Mouse (Mus musculus): ENCODE measurements around the gene Smpd3. TPM values are rescaled to one million over a fixed set of nuclear protein-coding genes. Genes with fewer than 3 reads are reported as not detected.

The Smpd3 gene
- polyA plus RNA-seq, 1 experiment from 2014 or later = 55.0 TPM

DNA sequence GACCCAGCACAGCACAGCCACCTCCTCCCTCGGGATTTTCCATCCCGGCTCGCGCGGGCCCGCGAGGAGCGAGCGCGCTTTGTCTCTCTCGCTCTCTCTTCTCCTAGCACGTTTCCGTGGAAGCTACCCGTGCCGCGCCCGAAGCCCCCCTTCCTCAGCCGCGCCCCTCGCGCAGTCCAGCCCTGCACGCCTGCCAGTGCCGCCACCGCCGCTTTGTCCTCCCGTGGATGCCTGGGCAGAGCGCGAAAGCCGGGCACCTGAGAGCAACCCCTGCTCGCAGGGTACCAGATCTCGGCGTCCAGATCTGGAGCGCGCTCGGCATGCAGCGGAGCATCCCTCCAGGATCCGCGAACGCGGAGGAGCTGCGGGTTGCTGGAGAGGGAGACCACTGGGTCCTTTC, 1.2 kb downstream of the Smpd3 start:
- peak; percentile 44 for ATAC-seq
- peak overlapping the region; percentile 58 for H3K4me2 ChIP-seq (ENCODE audit: low read length)
- H3K4me3 ChIP-seq (ENCODE audit: low read length) = peak overlapping the region; percentile 63
- H3K27ac ChIP-seq (ENCODE audit: low read depth, low read length) = peak overlapping the region; percentile 89
- H3K4me1 ChIP-seq (ENCODE audit: control insufficient read depth, insufficient read depth, low read depth, low read length) = peaks cover 17% of the 10 kb centered on the region
- H3K36me3 ChIP-seq (ENCODE audit: control insufficient read depth, insufficient read depth, low read length) = no peaks in the 10 kb centered on the region
- H3K27me3 ChIP-seq (replicated peaks; ENCODE audit: control insufficient read depth, insufficient read depth, low read length) = no peaks in the 10 kb centered on the region
- under 1% methylated on average over 27 of the region's 41 CpGs for WGBS
- H3K9ac ChIP-seq (ENCODE audit: low read depth, low read length) = peak overlapping the region; percentile 82
- H3K9me3 ChIP-seq (ENCODE audit: control insufficient read depth, low read length) = no peaks in the 10 kb centered on the region

DNA sequence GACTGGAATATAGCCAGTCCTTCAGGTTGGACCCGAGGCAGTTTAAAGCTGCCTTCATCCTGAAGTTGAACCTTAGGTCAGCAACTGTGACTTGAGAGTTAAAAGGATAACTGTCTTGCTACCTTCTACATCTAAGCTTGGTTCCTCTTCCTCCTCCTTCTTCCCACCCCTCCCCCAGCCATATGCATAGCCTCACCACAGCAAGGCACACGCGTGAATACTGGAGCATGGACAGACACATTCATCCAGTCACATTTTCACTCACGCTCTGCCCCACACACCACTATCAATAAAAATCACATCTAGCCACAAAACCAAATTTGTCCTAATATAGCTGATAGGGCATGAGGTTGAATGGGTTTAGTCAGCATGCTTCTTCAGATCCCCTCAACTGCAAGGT, 1.8 kb downstream of the Smpd3 start:
- H3K4me1 ChIP-seq (ENCODE audit: control insufficient read depth, insufficient read depth, low read depth, low read length) = peaks cover 17% of the 10 kb centered on the region
- peak overlapping the region; percentile 58 for H3K4me2 ChIP-seq (ENCODE audit: low read length)
- peak overlapping the region; percentile 63 for H3K4me3 ChIP-seq (ENCODE audit: low read length)
- no peaks in the 10 kb centered on the region for H3K36me3 ChIP-seq (ENCODE audit: control insufficient read depth, insufficient read depth, low read length)
- H3K27ac ChIP-seq (ENCODE audit: low read depth, low read length) = peak overlapping the region; percentile 89
- no peak for ATAC-seq
- no peaks in the 10 kb centered on the region for H3K9me3 ChIP-seq (ENCODE audit: control insufficient read depth, low read length)
- H3K9ac ChIP-seq (ENCODE audit: low read depth, low read length) = peak overlapping the region; percentile 82
- no peaks in the 10 kb centered on the region for H3K27me3 ChIP-seq (replicated peaks; ENCODE audit: control insufficient read depth, insufficient read depth, low read length)
- 44% methylated on average over 4 of the region's 4 CpGs for WGBS

DNA sequence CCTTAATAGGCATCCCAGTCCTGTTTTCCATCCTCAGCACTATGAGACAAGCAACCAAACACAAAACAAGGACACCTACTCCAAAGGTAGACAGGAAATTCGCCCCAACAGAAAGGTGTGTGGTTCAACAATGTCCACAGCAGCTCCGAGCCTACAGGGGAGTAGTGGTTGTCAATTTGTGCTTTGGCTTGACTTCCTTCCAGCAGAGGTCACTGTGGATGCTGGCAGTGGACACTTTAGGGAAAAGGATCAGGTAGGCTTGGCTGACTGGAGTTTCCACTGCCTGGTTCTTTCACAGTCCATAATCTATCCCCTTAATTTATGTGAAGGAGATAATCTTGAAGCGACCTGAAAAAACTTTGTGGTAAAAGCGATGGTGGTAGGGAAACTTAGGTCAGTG, 2.6 kb downstream of the Smpd3 start:
- Histone ChIP-seq H3K9ac (ENCODE audit: low read depth, low read length) (no peak overlapping the region), H3K27ac (ENCODE audit: low read depth, low read length) (no peak overlapping the region), H3K4me3 (ENCODE audit: low read length) (peak overlapping the region; percentile 63), H3K9me3 (ENCODE audit: control insufficient read depth, low read length) (no peaks in the 10 kb centered on the region), H3K27me3 (replicated peaks; ENCODE audit: control insufficient read depth, insufficient read depth, low read length) (no peaks in the 10 kb centered on the region), H3K4me1 (ENCODE audit: control insufficient read depth, insufficient read depth, low read depth, low read length) (peaks cover 17% of the 10 kb centered on the region), H3K36me3 (ENCODE audit: control insufficient read depth, insufficient read depth, low read length) (no peaks in the 10 kb centered on the region), H3K4me2 (ENCODE audit: low read length) (peak overlapping the region; percentile 58)
- WGBS = 57% methylated on average over 4 of the region's 4 CpGs
- no peak for ATAC-seq

DNA sequence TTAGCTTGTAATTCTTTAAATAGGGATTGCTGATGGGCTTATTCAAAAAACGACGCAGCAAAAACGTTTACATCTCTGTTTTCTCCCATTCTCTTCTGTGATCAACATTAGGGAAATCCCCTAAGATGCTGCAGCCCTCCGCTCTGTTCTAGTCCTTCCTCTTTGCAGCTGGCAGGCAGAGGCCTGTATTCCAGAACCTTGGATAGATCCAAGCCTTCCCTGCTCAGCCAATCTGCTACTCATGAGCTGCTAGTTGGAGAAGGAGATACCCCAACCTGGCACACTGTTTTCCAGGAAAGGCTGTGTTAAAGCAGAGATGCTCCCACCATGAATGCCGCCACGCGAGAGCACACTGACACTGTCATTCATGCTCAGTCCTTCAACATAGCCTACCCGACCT, 4.4 kb downstream of the Smpd3 start:
- no peak for ATAC-seq
- 48% methylated on average over 8 of the region's 8 CpGs for WGBS
- no peak overlapping the region for H3K4me2 ChIP-seq (ENCODE audit: low read length)

GRCm38 (mm10) chr8:106332498-106332897, 5.3 kb downstream of the Smpd3 start:
- no peaks in the 10 kb centered on the region for H3K9me3 ChIP-seq (ENCODE audit: control insufficient read depth, low read length)
- H3K4me1 ChIP-seq (ENCODE audit: control insufficient read depth, insufficient read depth, low read depth, low read length) = peaks cover 13% of the 10 kb centered on the region
- no peak overlapping the region for H3K4me3 ChIP-seq (ENCODE audit: low read length)
- no peak overlapping the region for H3K27ac ChIP-seq (ENCODE audit: low read depth, low read length)
- ATAC-seq = no peak
- H3K4me2 ChIP-seq (ENCODE audit: low read length) = no peak overlapping the region
- H3K36me3 ChIP-seq (ENCODE audit: control insufficient read depth, insufficient read depth, low read length) = no peaks in the 10 kb centered on the region
- no peak overlapping the region for H3K9ac ChIP-seq (ENCODE audit: low read depth, low read length)
- H3K27me3 ChIP-seq (replicated peaks; ENCODE audit: control insufficient read depth, insufficient read depth, low read length) = no peaks in the 10 kb centered on the region
- 79% methylated on average over 4 of the region's 4 CpGs for WGBS

More for the DNA sequence above, 4.4 kb downstream of the Smpd3 start:
- no peaks in the 10 kb centered on the region for H3K27me3 ChIP-seq (replicated peaks; ENCODE audit: control insufficient read depth, insufficient read depth, low read length)
- H3K4me1 ChIP-seq (ENCODE audit: control insufficient read depth, insufficient read depth, low read depth, low read length) = peaks cover 13% of the 10 kb centered on the region
- no peak overlapping the region for H3K4me3 ChIP-seq (ENCODE audit: low read length)
- H3K9me3 ChIP-seq (ENCODE audit: control insufficient read depth, low read length) = no peaks in the 10 kb centered on the region
- no peaks in the 10 kb centered on the region for H3K36me3 ChIP-seq (ENCODE audit: control insufficient read depth, insufficient read depth, low read length)
- H3K9ac ChIP-seq (ENCODE audit: low read depth, low read length) = no peak overlapping the region
- H3K27ac ChIP-seq (ENCODE audit: low read depth, low read length) = no peak overlapping the region

DNA sequence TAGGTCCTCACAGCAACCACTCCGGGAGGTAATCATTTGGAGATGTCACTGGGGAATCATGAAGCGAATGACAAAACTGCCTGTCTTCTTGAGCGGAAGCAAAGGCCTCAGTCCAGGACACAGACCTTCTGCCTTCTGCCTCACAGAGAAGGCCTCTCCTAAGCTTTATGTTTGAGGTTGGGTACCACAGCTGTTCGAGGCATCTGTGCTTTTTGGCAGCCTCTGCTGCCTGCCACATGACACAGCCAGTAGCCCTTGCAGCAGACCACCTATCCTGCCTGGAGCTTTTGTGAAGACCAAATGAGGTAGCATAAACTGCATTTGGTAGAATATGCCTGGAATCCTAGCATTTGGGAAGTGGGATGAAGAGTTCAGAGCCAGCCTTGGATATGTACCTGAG, 11.2 kb downstream of the Smpd3 start:
- Histone ChIP-seq H3K27me3 (replicated peaks; ENCODE audit: control insufficient read depth, insufficient read depth, low read length) (no peaks in the 10 kb centered on the region), H3K36me3 (ENCODE audit: control insufficient read depth, insufficient read depth, low read length) (no peaks in the 10 kb centered on the region), H3K4me3 (ENCODE audit: low read length) (no peak overlapping the region), H3K9ac (ENCODE audit: low read depth, low read length) (no peak overlapping the region), H3K4me1 (ENCODE audit: control insufficient read depth, insufficient read depth, low read depth, low read length) (peaks cover 5% of the 10 kb centered on the region), H3K4me2 (ENCODE audit: low read length) (no peak overlapping the region), H3K9me3 (ENCODE audit: control insufficient read depth, low read length) (no peaks in the 10 kb centered on the region), H3K27ac (ENCODE audit: low read depth, low read length) (no peak overlapping the region)
- 49% methylated on average over 4 of the region's 4 CpGs for WGBS
- peak; percentile 63; the same call in 1 of the 2 replicates for ATAC-seq

GRCm38 (mm10) chr8:106321434-106321833, 16.4 kb downstream of the Smpd3 start:
- ATAC-seq = no peak
- H3K27me3 ChIP-seq (replicated peaks; ENCODE audit: control insufficient read depth, insufficient read depth, low read length) = no peaks in the 10 kb centered on the region
- H3K4me3 ChIP-seq (ENCODE audit: low read length) = no peak overlapping the region
- H3K9ac ChIP-seq (ENCODE audit: low read depth, low read length) = no peak overlapping the region
- WGBS = 77% methylated on average over 7 of the region's 7 CpGs
- H3K4me2 ChIP-seq (ENCODE audit: low read length) = no peak overlapping the region
- no peaks in the 10 kb centered on the region for H3K36me3 ChIP-seq (ENCODE audit: control insufficient read depth, insufficient read depth, low read length)
- peaks cover 14% of the 10 kb centered on the region for H3K4me1 ChIP-seq (ENCODE audit: control insufficient read depth, insufficient read depth, low read depth, low read length)
- H3K27ac ChIP-seq (ENCODE audit: low read depth, low read length) = no peak overlapping the region
- H3K9me3 ChIP-seq (ENCODE audit: control insufficient read depth, low read length) = no peaks in the 10 kb centered on the region

DNA sequence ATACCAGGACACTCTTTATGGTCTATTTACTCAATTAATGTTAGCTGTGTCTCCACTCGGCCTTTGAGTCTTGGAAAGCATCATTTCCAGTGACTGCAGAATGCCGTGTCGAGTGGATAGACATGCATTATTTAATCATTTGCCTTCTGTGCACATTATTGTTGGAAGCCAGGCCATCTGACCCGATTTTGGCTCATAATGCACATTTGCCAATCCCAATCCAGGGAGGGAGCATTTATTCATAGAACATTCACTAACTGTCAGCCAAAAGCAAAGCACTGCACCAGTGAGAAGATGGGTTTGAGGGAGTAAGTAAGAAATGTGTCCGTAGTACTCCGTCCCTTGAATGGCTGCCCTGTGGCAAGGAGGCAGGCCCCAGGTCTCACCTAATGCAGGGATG, 17.8 kb downstream of the Smpd3 start:
- ATAC-seq = no peak
- H3K27me3 ChIP-seq (replicated peaks; ENCODE audit: control insufficient read depth, insufficient read depth, low read length) = no peaks in the 10 kb centered on the region
- H3K27ac ChIP-seq (ENCODE audit: low read depth, low read length) = no peak overlapping the region
- peaks cover 14% of the 10 kb centered on the region for H3K4me1 ChIP-seq (ENCODE audit: control insufficient read depth, insufficient read depth, low read depth, low read length)
- no peak overlapping the region for H3K4me3 ChIP-seq (ENCODE audit: low read length)
- no peak overlapping the region for H3K4me2 ChIP-seq (ENCODE audit: low read length)
- 48% methylated on average over 6 of the region's 6 CpGs for WGBS
- no peak overlapping the region for H3K9ac ChIP-seq (ENCODE audit: low read depth, low read length)
- H3K9me3 ChIP-seq (ENCODE audit: control insufficient read depth, low read length) = no peaks in the 10 kb centered on the region
- H3K36me3 ChIP-seq (ENCODE audit: control insufficient read depth, insufficient read depth, low read length) = no peaks in the 10 kb centered on the region

- Histone ChIP-seq H3K4me3 (ENCODE audit: low read length) (no peak overlapping the region), H3K9ac (ENCODE audit: low read depth, low read length) (no peak overlapping the region), H3K4me2 (ENCODE audit: low read length) (no peak overlapping the region), H3K27ac (ENCODE audit: low read depth, low read length) (no peak overlapping the region), H3K4me1 (ENCODE audit: control insufficient read depth, insufficient read depth, low read depth, low read length) (peaks cover 9% of the 10 kb centered on the region; the same call in 1 of the 2 replicates), H3K9me3 (ENCODE audit: control insufficient read depth, low read length) (no peaks in the 10 kb centered on the region), H3K36me3 (ENCODE audit: control insufficient read depth, insufficient read depth, low read length) (no peaks in the 10 kb centered on the region), H3K27me3 (replicated peaks; ENCODE audit: control insufficient read depth, insufficient read depth, low read length) (no peaks in the 10 kb centered on the region)
- no peak for ATAC-seq
- WGBS = 81% methylated on average over 4 of the region's 4 CpGs
Observed at GRCm38 (mm10) chr8:106317091-106317490, 20.7 kb downstream of the Smpd3 start.

DNA sequence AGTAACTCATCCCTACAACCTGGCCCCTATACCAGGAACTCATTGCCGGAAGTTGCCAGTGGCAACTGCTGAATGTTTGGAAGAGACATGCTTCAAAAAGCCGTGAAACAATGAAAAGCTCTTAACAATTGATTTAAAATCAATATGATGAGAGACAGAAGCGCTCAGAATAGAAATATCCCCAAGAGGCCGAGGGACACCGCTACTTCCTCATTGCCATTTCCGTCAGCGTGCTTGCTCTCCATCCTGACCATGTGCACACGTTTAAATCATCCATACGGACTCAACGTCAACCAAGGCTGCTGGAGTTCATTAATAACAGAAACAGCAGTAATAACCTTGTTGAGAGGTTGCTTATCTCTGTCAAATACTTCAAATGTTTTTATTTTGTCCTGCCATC, 21.3 kb downstream of the Smpd3 start:
- Histone ChIP-seq H3K4me3 (ENCODE audit: low read length) (no peak overlapping the region), H3K4me1 (ENCODE audit: control insufficient read depth, insufficient read depth, low read depth, low read length) (peaks cover 9% of the 10 kb centered on the region; the same call in 1 of the 2 replicates), H3K4me2 (ENCODE audit: low read length) (no peak overlapping the region), H3K9me3 (ENCODE audit: control insufficient read depth, low read length) (no peaks in the 10 kb centered on the region), H3K9ac (ENCODE audit: low read depth, low read length) (no peak overlapping the region), H3K36me3 (ENCODE audit: control insufficient read depth, insufficient read depth, low read length) (no peaks in the 10 kb centered on the region), H3K27ac (ENCODE audit: low read depth, low read length) (no peak overlapping the region), H3K27me3 (replicated peaks; ENCODE audit: control insufficient read depth, insufficient read depth, low read length) (no peaks in the 10 kb centered on the region)
- no peak for ATAC-seq
- 72% methylated on average over 10 of the region's 10 CpGs for WGBS

Measured in hindbrain, embryonic 16.5 days (tissue).